Comparison of ENCODE assay signal across 12 mouse cellular contexts in the genomic region with DNA sequence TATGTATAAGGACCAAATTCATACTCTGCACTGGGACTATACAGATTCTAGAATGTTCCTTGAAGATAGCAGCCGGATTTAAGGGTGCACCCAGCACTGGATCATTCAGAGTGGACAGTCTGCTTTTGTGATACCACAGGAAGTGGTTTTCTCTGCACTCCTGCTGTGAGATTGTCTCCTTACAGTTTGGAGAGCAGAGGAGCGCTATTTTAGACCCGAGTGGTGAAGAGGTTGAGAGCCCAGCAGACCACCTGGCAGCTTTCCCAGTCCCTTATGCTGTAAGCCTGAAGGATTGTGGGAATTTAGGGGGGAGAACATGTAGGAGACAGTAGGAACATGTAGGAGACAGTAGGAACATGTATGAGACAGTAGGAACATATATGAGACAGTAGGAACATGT.
DNase-seq lines count a peak whose midpoint lies in the region; ATAC-seq and TF ChIP-seq lines count a peak whose summit lies in the region.
"Had no signal": no experiment of that assay in that cellular context is flagged by ENCODE, and none has a peak within 500 bp of the region (broad histone marks: within the 10 kb centered on the region; RNA-seq: fewer than 3 reads in every experiment).

No protein-coding gene starts in this region.

- H3K27ac ChIP-seq in kidney, embryonic 14.5 days (ENCODE audit: low read depth, low read length): no peak overlapping the region
- 0 out of 2 replicates have a peak overlapping the region, but pooled peaks have one; percentile 9 for H3K27ac ChIP-seq in stomach, embryonic 15.5 days
- no peak overlapping the region for H3K27ac ChIP-seq in stomach, postnatal 0 days (replicated peaks)
- H3K27ac ChIP-seq: hindbrain, embryonic 15.5 days; liver, embryonic 12.5 days had no signal

- ATAC-seq in kidney, embryonic 14.5 days (ENCODE audit: low FRiP score, low TSS enrichment): no peak
- ATAC-seq in stomach, embryonic 15.5 days (ENCODE audit: insufficient read depth, low FRiP score, low read depth): no peak
- ATAC-seq in stomach, postnatal 0 days (ENCODE audit: low FRiP score, low TSS enrichment): no peak
- ATAC-seq: activated CD4-positive, CD25-positive, alpha-beta regulatory T cell, adult 4 months; liver, embryonic 12.5 days had no signal

- peaks cover 18% of the 10 kb centered on the region for H3K4me1 ChIP-seq in kidney, embryonic 14.5 days (ENCODE audit: control insufficient read depth, insufficient read depth, low read length)
- H3K4me1 ChIP-seq in stomach, embryonic 15.5 days: peaks cover 14% of the 10 kb centered on the region
- H3K4me1 ChIP-seq in stomach, postnatal 0 days (replicated peaks; ENCODE audit: control insufficient read depth, insufficient read depth): peaks cover 4% of the 10 kb centered on the region; the same call in 1 of the 2 replicates
- H3K4me1 ChIP-seq: liver, embryonic 12.5 days had no signal

- no peak for TF ChIP-seq EP300 in stomach, postnatal 0 days (optimal IDR thresholded peaks at IDR 0.05)

- TF ChIP-seq CTCF in stomach, postnatal 0 days (IDR thresholded peaks at IDR 0.05; ENCODE audit: low read depth): no peak; the same call in 1 of the 2 replicates

- no peak overlapping the region for H3K4me2 ChIP-seq in kidney, embryonic 14.5 days (replicated peaks; ENCODE audit: low read depth, low read length)
- no peak overlapping the region for H3K4me2 ChIP-seq in stomach, embryonic 15.5 days
- no peak overlapping the region for H3K4me2 ChIP-seq in stomach, postnatal 0 days (replicated peaks; ENCODE audit: low read depth)
- H3K4me2 ChIP-seq: hindbrain, embryonic 15.5 days; liver, embryonic 12.5 days; midbrain, embryonic 12.5 days had no signal

- WGBS in kidney, embryonic 14.5 days: 63% methylated on average over 3 of the region's 3 CpGs
- WGBS in stomach, embryonic 15.5 days: 44% methylated on average over 3 of the region's 3 CpGs
- 50% methylated on average over 3 of the region's 3 CpGs for WGBS in stomach, postnatal 0 days

- no peaks in the 10 kb centered on the region for H3K9me3 ChIP-seq in kidney, embryonic 14.5 days (ENCODE audit: control insufficient read depth, low read length)
- no peaks in the 10 kb centered on the region for H3K9me3 ChIP-seq in stomach, embryonic 15.5 days
- no peaks in the 10 kb centered on the region for H3K9me3 ChIP-seq in stomach, postnatal 0 days (ENCODE audit: control insufficient read depth, low read length)
- H3K9me3 ChIP-seq: hindbrain, embryonic 15.5 days; liver, embryonic 12.5 days; midbrain, embryonic 12.5 days had no signal

- no peak overlapping the region for H3K9ac ChIP-seq in kidney, embryonic 14.5 days (ENCODE audit: low read depth, low read length)
- no peak overlapping the region for H3K9ac ChIP-seq in stomach, embryonic 15.5 days
- no peak overlapping the region for H3K9ac ChIP-seq in stomach, postnatal 0 days (ENCODE audit: low read length)
- H3K9ac ChIP-seq: hindbrain, embryonic 15.5 days; liver, embryonic 12.5 days; midbrain, embryonic 12.5 days had no signal

- no peaks in the 10 kb centered on the region for H3K27me3 ChIP-seq in kidney, embryonic 14.5 days (ENCODE audit: control insufficient read depth, insufficient read depth, low read length)
- no peaks in the 10 kb centered on the region for H3K27me3 ChIP-seq in stomach, embryonic 15.5 days (replicated peaks)
- no peaks in the 10 kb centered on the region for H3K27me3 ChIP-seq in stomach, postnatal 0 days (ENCODE audit: control insufficient read depth, insufficient read depth, low read length)

- no peaks in the 10 kb centered on the region for H3K36me3 ChIP-seq in kidney, embryonic 14.5 days (ENCODE audit: control insufficient read depth, insufficient read depth, low read length)
- H3K36me3 ChIP-seq in stomach, embryonic 15.5 days: no peaks in the 10 kb centered on the region
- no peaks in the 10 kb centered on the region for H3K36me3 ChIP-seq in stomach, postnatal 0 days (ENCODE audit: control insufficient read depth, insufficient read depth, low read length)
- H3K36me3 ChIP-seq: hindbrain, embryonic 15.5 days; liver, embryonic 12.5 days; midbrain, embryonic 12.5 days had no signal

- H3K4me3 ChIP-seq in kidney, embryonic 14.5 days (ENCODE audit: low read length): no peak overlapping the region
- H3K4me3 ChIP-seq in stomach, embryonic 15.5 days (replicated peaks): no peak overlapping the region
- no peak overlapping the region for H3K4me3 ChIP-seq in stomach, postnatal 0 days (ENCODE audit: low read depth, low read length)
- H3K4me3 ChIP-seq: hindbrain, embryonic 15.5 days; liver, embryonic 12.5 days; midbrain, embryonic 12.5 days had no signal

- DNase-seq in cerebellum, postnatal 10 days: peak; percentile 68 to 70
- no peak for DNase-seq in cerebellum, postnatal 36 days
- DNase-seq in kidney, postnatal 10 days: peak; percentile 68
- DNase-seq in stomach, postnatal 0 days (ENCODE audit: low spot score): no peak
- DNase-seq in adrenal gland, postnatal 10 days: no peak
- DNase-seq in urinary bladder, adult 2 months (ENCODE audit: low spot score): no peak

Comparison
In these comparisons a context has a peak if more than half of its experiments do, and no peak if none do; other contexts are left out.
1. DNase-seq: peak in cerebellum, postnatal 10 days (2 of 2) and kidney, postnatal 10 days (single experiment); none in cerebellum, postnatal 36 days (0 of 2), stomach, postnatal 0 days (single experiment), adrenal gland, postnatal 10 days (single experiment) and urinary bladder, adult 2 months (single experiment).